In the genomic region with DNA sequence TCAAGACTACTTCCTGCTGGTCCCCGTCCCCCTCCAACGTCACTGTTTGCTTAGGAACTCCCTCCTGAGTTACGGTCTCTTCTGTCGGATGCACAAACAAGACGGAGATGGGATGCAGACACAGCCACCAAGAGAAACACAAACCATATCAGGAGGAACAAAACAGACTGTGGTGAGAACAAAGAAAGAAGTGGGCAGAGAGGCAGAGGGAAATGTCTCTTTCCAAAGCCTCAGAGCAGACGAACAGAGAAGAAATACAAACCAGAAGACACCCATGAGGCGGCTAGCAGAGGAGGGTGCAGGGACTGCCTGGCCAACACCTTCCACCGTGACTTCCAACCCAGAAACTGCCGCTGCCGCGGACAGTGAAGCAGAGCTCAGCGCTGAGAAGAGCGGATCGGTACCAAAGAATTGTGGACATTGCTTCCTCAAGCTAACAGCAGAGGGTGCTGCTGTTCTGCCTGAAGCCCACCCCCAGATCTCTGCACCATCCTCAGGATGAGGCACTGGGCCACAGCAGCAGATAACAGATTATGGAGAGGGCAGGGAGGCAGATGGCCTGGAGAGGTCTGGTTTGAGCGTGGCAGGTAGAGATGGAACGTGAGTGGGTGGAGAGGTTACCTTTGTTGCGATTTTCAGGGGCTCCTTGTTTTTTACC, we compare ENCODE assay signal across 9 mouse cellular contexts. TPM values are rescaled to one million over a fixed set of nuclear protein-coding genes. Genes with fewer than 3 reads are reported as not detected.
DNase-seq lines count a peak whose midpoint lies in the region; ATAC-seq lines count a peak whose summit lies in the region.
"Had no signal": no experiment of that assay in that cellular context is flagged by ENCODE, and none has a peak within 500 bp of the region (broad histone marks: within the 10 kb centered on the region; RNA-seq: fewer than 3 reads in every experiment).

No protein-coding gene starts in this region.

- peak; percentile 48 for ATAC-seq in inflammation-experienced regulatory T-cells, adult 6 months
- ATAC-seq in megakaryocyte progenitor cell, adult 5-6 weeks (replicated peaks; ENCODE audit: poor library complexity): peak; percentile 92
- ATAC-seq: Patski had no signal

- DNase-seq in urinary bladder, adult 18-20 months (ENCODE audit: low spot score in 2 of 2): peak; percentile 35 to 41
- no peak for DNase-seq in urinary bladder, postnatal 10 days (ENCODE audit: low spot score)
- peak; percentile 89 for DNase-seq in embryo, embryonic 10.5 days (ENCODE audit: low spot score)
- DNase-seq in gastrocnemius, postnatal 14 days: peak; percentile 58
- peak; percentile 78 to 79 for DNase-seq in left cerebral cortex, postnatal 10 days (ENCODE audit: extremely low spot score in 1 of 2, low spot score in 2 of 2)
- DNase-seq in right cerebral cortex, postnatal 4 days: peak; percentile 71

- intact Hi-C loops in gastrocnemius, postnatal 14 days (cut with DNase I; ENCODE audit: low total_unique reads): loop anchor here (2.0 to 10.0 kb wide), 2 partner anchors 161 to 309 kb away; no protein-coding TSS in a partner anchor
- intact Hi-C loops in left cerebral cortex, postnatal 10 days (cut with DNase I): loop anchor here (1.0 to 2.0 kb wide), 2 partner anchors 161 to 313 kb away; no protein-coding TSS in a partner anchor

RNA-seq across cellular contexts. Expression of a gene that starts 46.2 kb away (rescaled TPM):
- total RNA-seq in gastrocnemius, postnatal 14 days (2021): under 1 TPM; 0.09 to 0.27 TPM
- 100 to 1,000 TPM; 141 to 216 (median 148) TPM for polyA plus RNA-seq in inflammation-experienced regulatory T-cells, adult 6 months (2017; shearing (Covaris generic))
- under 1 TPM; 0.63 to 0.75 TPM for total RNA-seq in left cerebral cortex, postnatal 10 days (2021)
- total RNA-seq in megakaryocyte progenitor cell, adult 5-6 weeks (2015): 0.85 and 1.8 TPM in 2 replicates
- 0.75 and 2.6 TPM in 2 replicates for total RNA-seq in megakaryocyte progenitor cell, adult 5-6 weeks (2017)
